Mouse (Mus musculus) neural tube, embryonic 12.5 days (tissue): ENCODE results near the gene Ltv1. TPM values are rescaled to one million over a fixed set of nuclear protein-coding genes. Genes with fewer than 3 reads are reported as not detected.

Experiments used
- ATAC-seq: fragments of 200-750 bp; cut with Nextera tagmentation; 2 replicates; pipeline ENCODE4 v1.8.0; 2017; ENCODE audit warnings: low read depth, mild to moderate bottlenecking, moderate TSS enrichment, moderate library complexity; ENCODE audit not compliant: low FRiP score
- H3K27ac ChIP-seq: fragments of 300-500 bp; sonication (generic); 2 replicates; pipeline ENCODE4 v1.5.1; 2016
- H3K27me3 ChIP-seq: fragments of 300-500 bp; sonication (generic); replicated peaks from 2 replicates; pipeline ENCODE4 v1.6.1; 2016; ENCODE audit warnings: mild to moderate bottlenecking
- H3K36me3 ChIP-seq: fragments of 300-500 bp; sonication (generic); 2 replicates; pipeline ENCODE4 v1.6.1; 2016; ENCODE audit warnings: mild to moderate bottlenecking
- H3K4me1 ChIP-seq: fragments of 300-500 bp; sonication (generic); 2 replicates; pipeline ENCODE4 v1.6.1; 2016
- H3K4me2 ChIP-seq: fragments of 300-500 bp; sonication (generic); replicated peaks from 2 replicates; pipeline ENCODE4 v1.6.1; 2016; ENCODE audit warnings: mild to moderate bottlenecking
- H3K4me3 ChIP-seq: fragments of 300-500 bp; sonication (generic); 2 replicates; pipeline ENCODE4 v1.5.1; 2016
- H3K9ac ChIP-seq: fragments of 300-500 bp; sonication (generic); 2 replicates; pipeline ENCODE4 v1.6.1; 2016; ENCODE audit warnings: mild to moderate bottlenecking
- H3K9me3 ChIP-seq: fragments of 300-500 bp; sonication (generic); 2 replicates; pipeline ENCODE4 v1.6.1; 2016; ENCODE audit warnings: mild to moderate bottlenecking
- WGBS: fragments of 180-500 bp; shearing (Covaris S2); methylation state at CpG from one replicate; pipeline ENCODE4 v1.1.7; 2016; 5-methylcytosine and 5-hydroxymethylcytosine counted together
- polyA plus RNA-seq: library from polyadenylated mRNA; unstranded; fragments of >200 nt; fragmentation: Nextera tagmentation; extraction: Ambion mirVana; gene quantifications from 2 replicates; pipeline ENCODE4 v1.2.1, GENCODE M21; 2016

The Ltv1 gene
- polyA plus RNA-seq: 51.3 and 54.1 TPM in 2 replicates

DNA sequence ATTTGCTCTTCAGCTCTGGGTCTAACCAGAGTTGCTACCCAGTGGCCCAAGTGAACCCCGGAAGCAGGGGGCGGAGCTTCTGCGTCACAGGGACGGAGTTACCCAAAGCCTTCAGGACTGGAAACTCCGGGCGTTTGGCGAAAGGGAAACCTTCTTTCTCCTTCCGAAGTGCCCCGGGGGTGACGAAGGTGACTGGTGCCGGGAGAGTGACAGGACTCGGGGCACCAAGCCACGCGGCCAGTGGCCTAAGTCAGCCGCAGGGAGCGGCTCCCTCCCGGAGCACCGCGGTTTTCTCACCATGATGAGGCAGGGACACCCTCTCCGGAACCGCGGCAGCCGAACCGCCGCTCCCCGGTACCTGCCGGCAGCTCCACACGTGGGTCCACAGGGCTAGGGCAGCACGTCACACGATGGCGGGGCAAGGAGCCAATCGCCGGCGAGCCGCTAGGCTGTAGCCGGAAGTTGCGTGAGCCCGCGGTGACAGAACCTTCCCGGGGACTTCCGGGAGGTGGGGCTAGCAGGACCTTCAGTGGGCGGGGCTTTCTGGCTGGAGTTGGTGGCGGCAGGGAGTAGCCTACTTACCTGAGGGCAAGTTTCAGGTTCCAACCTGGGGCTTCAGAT, at the start of gene Ltv1:
Gene Ltv1 (minus strand): TSS at position 438 of the 621 bp plus-strand sequence.
- WGBS: under 1% methylated on average over 43 of the region's 43 CpGs
- peak within 1 kb of the TSS; percentile 85 for H3K4me3 ChIP-seq
- peaks cover 5% of the 10 kb centered on the region; the same call in 1 of the 2 replicates for H3K4me1 ChIP-seq
- peaks cover 22% of the 10 kb centered on the region for H3K36me3 ChIP-seq
- H3K27me3 ChIP-seq: no peaks in the 10 kb centered on the region
- H3K9me3 ChIP-seq: no peaks in the 10 kb centered on the region
- no peak within 1 kb of the TSS for H3K27ac ChIP-seq
- H3K4me2 ChIP-seq: peak within 1 kb of the TSS; percentile 57
- H3K9ac ChIP-seq: peak within 1 kb of the TSS; percentile 65
- peak; percentile 100 for ATAC-seq

DNA sequence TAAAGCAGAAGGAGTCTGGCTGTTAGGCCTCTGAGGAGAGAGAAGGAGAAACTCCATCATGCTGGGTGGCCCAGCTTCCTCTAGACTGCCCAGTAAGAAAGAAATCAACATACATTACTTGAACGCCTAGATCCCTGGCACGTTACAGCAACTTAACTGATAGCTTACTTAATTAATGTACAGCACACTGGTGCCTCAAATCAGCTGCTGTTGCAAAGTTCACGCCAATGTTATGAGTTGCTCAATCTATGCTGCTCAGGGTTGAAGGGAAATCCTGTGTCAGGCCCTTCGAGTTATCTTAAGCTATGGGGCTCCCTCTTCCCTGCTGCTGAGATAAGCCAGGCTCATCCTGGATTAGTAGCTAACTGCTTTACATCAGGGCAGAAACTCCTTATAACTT, 47.5 kb upstream of the Ltv1 start:
- WGBS: 90% methylated on average over 4 of the region's 4 CpGs
- no peak for ATAC-seq

GRCm38 (mm10) chr10:13238188-13238587, 45.2 kb upstream of the Ltv1 start:
- WGBS: 84% methylated on average over 4 of the region's 4 CpGs
- no peak overlapping the region for H3K9ac ChIP-seq
- no peak overlapping the region for H3K27ac ChIP-seq

More for the DNA sequence above, 47.5 kb upstream of the Ltv1 start:
- Histone ChIP-seq H3K4me1 (no peaks in the 10 kb centered on the region), H3K9ac (no peak overlapping the region), H3K4me2 (no peak overlapping the region), H3K36me3 (peaks cover 8% of the 10 kb centered on the region; the same call in 1 of the 2 replicates), H3K27me3 (no peaks in the 10 kb centered on the region), H3K27ac (no peak overlapping the region), H3K4me3 (no peak overlapping the region), H3K9me3 (no peaks in the 10 kb centered on the region)

DNA sequence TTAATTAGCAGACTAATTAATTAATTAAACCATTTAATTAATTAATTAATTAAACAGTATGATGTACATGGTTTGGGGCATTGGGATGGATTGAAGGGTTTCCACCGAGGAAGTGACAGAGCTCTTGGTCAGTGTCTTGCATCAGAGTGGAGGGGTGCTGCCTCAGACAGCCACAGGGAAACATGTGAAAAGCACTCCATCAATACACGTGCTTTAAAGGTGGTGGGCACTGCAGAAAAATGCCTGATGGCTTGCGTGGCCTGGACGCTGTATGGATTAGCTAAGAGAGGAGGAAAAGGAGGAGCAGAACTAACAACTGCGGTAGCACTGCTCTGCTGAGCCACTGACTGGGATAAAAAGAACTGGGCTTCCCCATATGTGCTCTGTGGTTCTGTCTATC, 43.9 kb upstream of the Ltv1 start:
- no peak overlapping the region for H3K4me2 ChIP-seq
- H3K9ac ChIP-seq: no peak overlapping the region
- ATAC-seq: no peak
- H3K36me3 ChIP-seq: 0 out of 2 replicates have a peak, but pooled peaks cover 5% of the 10 kb centered on the region
- H3K9me3 ChIP-seq: no peaks in the 10 kb centered on the region
- no peaks in the 10 kb centered on the region for H3K27me3 ChIP-seq
- WGBS: 90% methylated on average over 5 of the region's 5 CpGs
- H3K4me3 ChIP-seq: no peak overlapping the region
- peaks cover 7% of the 10 kb centered on the region for H3K4me1 ChIP-seq
- no peak overlapping the region for H3K27ac ChIP-seq

More at GRCm38 (mm10) chr10:13238188-13238587, 45.2 kb upstream of the Ltv1 start:
- Histone ChIP-seq H3K4me3 (no peak overlapping the region), H3K36me3 (0 out of 2 replicates have a peak, but pooled peaks cover 5% of the 10 kb centered on the region), H3K4me1 (peaks cover 2% of the 10 kb centered on the region), H3K4me2 (no peak overlapping the region), H3K27me3 (no peaks in the 10 kb centered on the region), H3K9me3 (no peaks in the 10 kb centered on the region)
- no peak for ATAC-seq

DNA sequence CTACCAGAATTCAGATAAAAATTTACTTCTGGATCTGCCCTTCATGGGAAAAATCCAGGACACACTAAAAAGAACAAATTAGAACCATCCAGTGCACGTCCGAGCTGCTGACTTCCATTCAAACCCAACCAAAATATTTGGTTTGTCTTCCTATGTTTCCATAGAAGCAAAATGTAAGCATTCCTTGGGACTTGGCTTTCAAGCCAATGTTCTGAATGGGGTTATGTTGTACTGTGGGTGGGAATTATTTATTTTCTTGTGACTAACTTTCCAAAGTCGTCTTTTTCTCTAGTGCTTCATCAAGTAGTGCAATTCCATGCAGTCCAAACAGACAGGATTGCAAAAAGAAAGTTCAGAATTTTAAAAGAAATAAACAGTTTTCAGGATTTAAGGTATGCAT, 41.5 kb upstream of the Ltv1 start:
- no peak overlapping the region for H3K9ac ChIP-seq
- no peaks in the 10 kb centered on the region for H3K27me3 ChIP-seq
- H3K27ac ChIP-seq: no peak overlapping the region
- no peak overlapping the region for H3K4me3 ChIP-seq
- H3K9me3 ChIP-seq: no peaks in the 10 kb centered on the region
- no peak overlapping the region for H3K4me2 ChIP-seq
- H3K36me3 ChIP-seq: 0 out of 2 replicates have a peak, but pooled peaks cover 5% of the 10 kb centered on the region
- ATAC-seq: no peak
- H3K4me1 ChIP-seq: peaks cover 7% of the 10 kb centered on the region
- WGBS: 68% methylated on average over 3 of the region's 3 CpGs

DNA sequence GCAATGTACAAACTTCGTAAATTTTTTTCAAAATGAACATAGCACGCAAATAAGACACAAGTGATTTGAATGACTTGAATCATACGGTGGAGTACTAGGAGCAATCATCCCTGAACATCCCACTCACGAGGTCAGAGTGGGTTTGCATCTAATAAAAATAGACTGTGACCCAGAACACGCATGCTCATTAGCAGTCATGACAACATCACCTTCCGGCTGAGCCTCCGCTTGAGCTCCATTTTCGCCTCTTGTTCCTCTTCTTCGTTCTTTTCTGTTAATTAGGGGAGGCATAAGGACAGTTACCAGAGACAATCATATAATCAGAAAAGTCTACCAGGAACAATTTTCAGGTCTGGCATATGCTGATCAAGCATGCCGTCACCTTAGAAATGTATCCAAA, 41.0 kb upstream of the Ltv1 start:
- H3K4me3 ChIP-seq: no peak overlapping the region
- WGBS: 72% methylated on average over 10 of the region's 10 CpGs
- peaks cover 7% of the 10 kb centered on the region for H3K4me1 ChIP-seq
- 0 out of 2 replicates have a peak, but pooled peaks cover 5% of the 10 kb centered on the region for H3K36me3 ChIP-seq
- no peak overlapping the region for H3K4me2 ChIP-seq
- no peak overlapping the region for H3K9ac ChIP-seq
- no peaks in the 10 kb centered on the region for H3K27me3 ChIP-seq
- no peak overlapping the region for H3K27ac ChIP-seq
- ATAC-seq: no peak
- no peaks in the 10 kb centered on the region for H3K9me3 ChIP-seq

- Histone ChIP-seq H3K4me2 (no peak overlapping the region), H3K27ac (no peak overlapping the region), H3K27me3 (no peaks in the 10 kb centered on the region), H3K4me3 (no peak overlapping the region), H3K9ac (no peak overlapping the region), H3K4me1 (peaks cover 7% of the 10 kb centered on the region), H3K36me3 (0 out of 2 replicates have a peak, but pooled peaks cover 5% of the 10 kb centered on the region), H3K9me3 (no peaks in the 10 kb centered on the region)
- ATAC-seq: no peak
- WGBS: 51% methylated on average over 2 of the region's 2 CpGs
Observed at GRCm38 (mm10) chr10:13233143-13233622, 40.2 kb upstream of the Ltv1 start.

GRCm38 (mm10) chr10:13232443-13233142, 39.6 kb upstream of the Ltv1 start:
- ATAC-seq: no peak
- no peaks in the 10 kb centered on the region for H3K9me3 ChIP-seq
- 57% methylated on average over 9 of the region's 9 CpGs for WGBS
- H3K9ac ChIP-seq: no peak overlapping the region
- no peaks in the 10 kb centered on the region for H3K27me3 ChIP-seq
- peaks cover 7% of the 10 kb centered on the region for H3K4me1 ChIP-seq
- no peak overlapping the region for H3K27ac ChIP-seq
- no peaks in the 10 kb centered on the region for H3K36me3 ChIP-seq
- no peak overlapping the region for H3K4me2 ChIP-seq
- no peak overlapping the region for H3K4me3 ChIP-seq

GRCm38 (mm10) chr10:13230716-13231115, 37.7 kb upstream of the Ltv1 start:
- no peaks in the 10 kb centered on the region for H3K9me3 ChIP-seq
- no peak overlapping the region for H3K27ac ChIP-seq
- peaks cover 7% of the 10 kb centered on the region for H3K4me1 ChIP-seq
- no peak overlapping the region for H3K4me2 ChIP-seq
- no peak for ATAC-seq
- H3K27me3 ChIP-seq: no peaks in the 10 kb centered on the region
- H3K4me3 ChIP-seq: no peak overlapping the region
- no peaks in the 10 kb centered on the region for H3K36me3 ChIP-seq
- 90% methylated on average over 7 of the region's 7 CpGs for WGBS
- no peak overlapping the region for H3K9ac ChIP-seq

- Histone ChIP-seq H3K9ac (no peak overlapping the region), H3K27me3 (no peaks in the 10 kb centered on the region), H3K36me3 (no peaks in the 10 kb centered on the region), H3K4me2 (no peak overlapping the region), H3K4me1 (no peaks in the 10 kb centered on the region), H3K4me3 (no peak overlapping the region), H3K27ac (no peak overlapping the region), H3K9me3 (no peaks in the 10 kb centered on the region)
- ATAC-seq: no peak
- WGBS: 85% methylated on average over 7 of the region's 7 CpGs
Observed at GRCm38 (mm10) chr10:13225377-13226063, 32.6 kb upstream of the Ltv1 start.

DNA sequence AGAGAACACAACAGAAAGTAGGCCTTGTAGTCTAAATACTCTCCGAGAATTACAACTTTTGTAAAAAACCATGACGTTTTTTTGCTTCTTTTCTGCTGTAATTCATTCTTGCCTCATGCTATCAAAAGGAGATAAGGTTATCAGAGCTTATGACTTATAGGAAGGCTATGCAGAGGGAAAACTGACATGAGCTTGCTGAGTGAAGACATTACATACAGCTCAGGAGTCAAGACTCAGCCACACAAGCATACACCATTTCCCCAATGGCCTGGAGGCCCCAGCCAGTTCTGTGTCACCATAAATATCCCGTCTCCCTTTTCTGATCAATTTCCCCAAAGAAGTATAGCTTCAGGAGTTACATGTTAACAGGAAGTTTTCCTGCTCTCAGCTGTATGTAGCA, 29.2 kb upstream of the Ltv1 start:
- Histone ChIP-seq H3K27me3 (no peaks in the 10 kb centered on the region), H3K9me3 (no peaks in the 10 kb centered on the region), H3K4me3 (no peak overlapping the region), H3K36me3 (no peaks in the 10 kb centered on the region), H3K27ac (no peak overlapping the region), H3K4me1 (peaks cover 5% of the 10 kb centered on the region; the same call in 1 of the 2 replicates), H3K4me2 (no peak overlapping the region), H3K9ac (no peak overlapping the region)
- WGBS: 91% methylated on average over 3 of the region's 3 CpGs
- ATAC-seq: no peak

GRCm38 (mm10) chr10:13220061-13220460, 27.1 kb upstream of the Ltv1 start:
- Histone ChIP-seq H3K9me3 (no peaks in the 10 kb centered on the region), H3K9ac (no peak overlapping the region), H3K4me1 (peaks cover 5% of the 10 kb centered on the region; the same call in 1 of the 2 replicates), H3K36me3 (no peaks in the 10 kb centered on the region), H3K27ac (no peak overlapping the region), H3K27me3 (no peaks in the 10 kb centered on the region), H3K4me3 (no peak overlapping the region), H3K4me2 (no peak overlapping the region)
- no peak for ATAC-seq
- 42% methylated on average over 1 of the region's 1 CpGs for WGBS
